Mouse (Mus musculus) lung, postnatal 4 days (tissue): ENCODE results near the gene Rbl1.
A peak's percentile ranks its signal among the peaks of the same experiment; 100 is the strongest.
"Not testable (repeated sequence)": the region's sequence is repeated elsewhere in the genome, so short reads cannot be mapped to it uniquely, and the experiment has no call there.

Experiments used
- DNase-seq, 2 experiments: peaks; one replicate each; pipeline ENCODE4 v3.0.0; 2021

Gene Rbl1

DNA sequence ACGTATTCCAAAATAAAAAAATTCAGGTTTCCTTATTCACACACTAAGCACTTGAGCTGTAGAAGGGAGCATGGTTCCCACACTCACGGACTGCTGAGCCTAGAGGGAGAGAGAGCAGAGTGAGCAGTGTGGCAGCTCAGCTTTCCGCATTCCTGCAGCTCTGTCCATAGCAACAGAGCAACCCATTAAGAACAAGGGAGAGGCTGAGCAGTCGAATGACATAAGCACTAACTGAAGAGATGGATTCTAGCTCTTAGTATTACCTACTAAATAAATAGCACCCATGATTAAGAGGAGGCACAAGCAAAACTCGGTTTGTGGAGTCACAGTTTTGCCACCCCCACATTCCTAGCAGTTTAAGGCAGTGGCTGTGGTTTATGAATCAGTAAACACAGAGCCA lies 34.2 kb downstream of the Rbl1 start:
- peak; percentile 36 to 60 for DNase-seq

DNA sequence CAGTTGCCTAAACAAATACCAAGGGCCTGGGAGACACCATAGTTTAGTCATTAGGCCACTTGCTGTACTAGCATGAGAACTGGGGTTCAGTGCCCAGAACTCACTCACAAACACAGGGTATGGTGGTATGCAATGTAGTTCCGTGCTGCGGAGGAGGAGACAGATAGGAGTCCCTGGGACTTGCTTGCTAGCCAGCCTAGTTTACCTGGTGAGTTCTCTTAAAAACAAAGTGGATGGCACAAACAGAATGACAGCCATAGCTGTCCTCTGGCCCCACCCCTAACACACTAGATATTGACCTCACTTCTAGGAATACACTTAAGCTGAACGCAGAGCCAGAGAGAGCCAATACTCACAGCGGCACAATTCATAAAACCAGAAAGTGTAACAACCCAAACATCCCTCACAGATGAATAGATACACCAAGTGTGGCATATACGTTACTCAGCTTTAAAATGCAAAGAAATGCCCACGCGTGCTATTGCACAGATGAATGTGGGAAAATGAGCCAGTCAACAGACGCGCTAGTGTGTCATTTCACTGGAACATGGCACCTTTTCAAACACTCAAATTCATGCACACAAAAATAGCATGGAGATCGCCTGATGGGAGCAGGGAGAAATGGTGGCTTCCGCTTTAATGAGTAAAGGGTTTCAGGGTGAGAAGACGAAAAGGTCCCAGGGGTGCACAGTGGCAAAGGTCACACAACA lies 37.8 kb downstream of the Rbl1 start:
- DNase-seq, result no peak

DNA sequence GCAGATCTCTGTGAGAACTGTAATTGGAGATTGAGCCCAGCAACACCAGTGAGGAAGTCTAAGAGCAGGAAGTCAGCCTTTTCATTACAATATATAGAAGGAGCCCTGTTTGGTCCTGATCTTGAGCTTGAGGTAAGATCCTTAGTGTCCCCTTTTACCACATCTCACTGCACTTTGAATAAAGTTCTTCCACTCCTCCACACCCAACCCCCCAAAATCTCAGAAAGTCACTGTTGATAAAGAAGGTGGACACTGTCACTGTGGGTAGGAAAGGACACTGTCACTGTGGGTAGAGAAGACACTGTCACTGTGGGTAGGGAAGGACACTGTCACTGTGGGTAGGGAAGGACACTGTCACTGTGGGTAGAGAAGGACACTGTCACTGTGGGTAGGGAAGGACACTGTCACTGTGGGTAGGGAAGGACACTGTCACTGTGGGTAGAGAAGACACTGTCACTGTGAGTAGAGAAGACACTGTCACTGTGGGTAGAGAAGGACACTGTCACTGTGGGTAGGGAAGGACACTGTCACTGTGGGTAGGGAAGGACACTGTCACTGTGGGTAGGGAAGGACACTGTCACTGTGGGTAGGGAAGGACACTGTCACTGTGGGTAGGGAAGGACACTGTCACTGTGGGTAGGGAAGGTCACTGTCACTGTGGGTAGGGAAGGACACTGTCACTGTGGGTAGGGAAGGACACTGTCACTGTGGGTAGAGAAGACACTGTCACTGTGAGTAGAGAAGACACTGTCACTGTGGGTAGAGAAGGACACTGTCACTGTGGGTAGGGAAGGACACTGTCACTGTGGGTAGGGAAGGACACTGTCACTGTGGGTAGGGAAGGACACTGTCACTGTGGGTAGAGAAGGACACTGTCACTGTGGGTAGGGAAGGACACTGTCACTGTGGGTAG lies 38.8 kb downstream of the Rbl1 start:
- DNase-seq, result not testable (repeated sequence)

GRCm38 (mm10) chr2:157164101-157164500 lies 40.2 kb downstream of the Rbl1 start:
- no peak for DNase-seq

DNA sequence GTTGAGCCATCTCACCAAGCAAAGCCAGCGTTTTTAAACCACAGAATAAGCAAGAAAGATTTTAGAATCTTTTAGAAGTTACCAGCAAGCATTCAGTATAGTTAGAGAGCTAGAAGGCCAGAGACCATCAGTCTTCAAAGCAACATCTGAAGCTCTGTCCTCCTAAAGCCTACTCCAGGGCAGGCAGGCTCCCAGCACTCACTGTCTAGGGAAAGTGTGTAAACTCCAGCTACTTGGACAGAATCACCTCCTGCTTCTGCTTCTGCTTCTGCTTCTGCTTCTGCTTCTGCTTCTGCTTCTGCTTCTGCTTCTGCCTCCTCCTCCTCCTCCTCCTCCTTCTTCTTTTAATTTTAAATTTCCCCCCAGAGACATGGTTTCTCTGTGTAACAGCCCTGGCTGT lies 48.3 kb downstream of the Rbl1 start:
- DNase-seq, result no peak

DNA sequence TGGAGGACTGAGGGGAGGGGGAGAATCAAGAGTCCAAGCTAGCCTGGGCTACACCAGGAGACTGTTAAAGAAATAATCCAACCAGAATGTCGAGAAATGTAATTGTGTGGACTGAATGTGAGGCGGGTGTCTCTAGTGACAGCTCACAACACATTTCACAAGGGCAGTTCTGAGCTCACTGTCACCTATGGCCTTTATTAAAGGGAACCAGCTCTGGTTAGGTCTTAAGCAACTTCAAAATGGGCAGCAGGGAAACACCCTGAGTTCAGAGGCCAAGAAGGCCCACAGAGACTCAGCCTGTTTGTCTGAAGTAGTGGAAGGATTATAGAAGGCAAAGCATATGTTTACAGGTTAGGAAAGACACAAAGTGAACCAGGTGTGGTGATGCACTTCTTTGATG lies 51.1 kb downstream of the Rbl1 start:
- DNase-seq, result no peak

DNA sequence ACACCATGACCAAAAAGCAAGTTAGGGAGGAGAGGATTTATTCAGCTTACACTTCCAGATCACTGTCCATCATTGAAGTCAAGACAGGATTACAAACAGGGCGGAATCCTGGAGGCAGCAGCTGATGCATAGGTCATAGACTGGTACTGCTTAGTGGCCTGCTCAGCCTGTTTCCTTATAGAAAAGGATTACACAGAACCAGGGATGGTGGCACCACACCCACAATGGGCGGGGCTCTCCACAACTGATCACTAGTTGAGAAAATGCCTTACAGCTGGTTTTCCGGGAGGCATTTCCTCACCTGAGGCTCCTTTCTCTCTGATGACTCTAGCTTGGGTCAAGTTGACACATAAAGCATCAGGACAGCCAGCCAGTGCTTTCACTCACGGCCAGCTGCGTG lies 55.9 kb downstream of the Rbl1 start:
- no peak for DNase-seq

GRCm38 (mm10) chr2:157147397-157148020 lies 56.8 kb downstream of the Rbl1 start:
- no peak for DNase-seq

GRCm38 (mm10) chr2:157145173-157145572 lies 59.2 kb downstream of the Rbl1 start:
- DNase-seq, result peak in 1 of 2 experiments; percentile 25

DNA sequence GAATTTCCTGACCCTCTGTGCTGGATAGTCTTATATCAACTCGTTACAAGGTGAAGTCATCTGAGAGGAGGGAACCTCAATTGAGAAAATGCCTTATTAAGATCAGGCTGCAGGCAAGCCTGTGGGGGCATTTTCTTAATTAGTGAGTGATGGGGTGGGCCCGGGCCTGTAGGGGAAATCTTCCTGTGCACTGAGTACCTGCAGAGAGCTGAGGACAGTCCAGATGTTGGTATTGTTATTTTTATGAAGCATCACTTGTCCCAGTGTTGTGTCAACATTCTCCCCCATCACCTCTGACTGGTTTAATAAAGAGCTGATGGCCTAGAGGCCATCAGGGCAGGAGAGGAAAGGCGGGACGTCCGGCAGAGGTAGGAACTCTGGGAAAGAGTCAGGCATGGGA lies 60.2 kb downstream of the Rbl1 start:
- no peak for DNase-seq

DNA sequence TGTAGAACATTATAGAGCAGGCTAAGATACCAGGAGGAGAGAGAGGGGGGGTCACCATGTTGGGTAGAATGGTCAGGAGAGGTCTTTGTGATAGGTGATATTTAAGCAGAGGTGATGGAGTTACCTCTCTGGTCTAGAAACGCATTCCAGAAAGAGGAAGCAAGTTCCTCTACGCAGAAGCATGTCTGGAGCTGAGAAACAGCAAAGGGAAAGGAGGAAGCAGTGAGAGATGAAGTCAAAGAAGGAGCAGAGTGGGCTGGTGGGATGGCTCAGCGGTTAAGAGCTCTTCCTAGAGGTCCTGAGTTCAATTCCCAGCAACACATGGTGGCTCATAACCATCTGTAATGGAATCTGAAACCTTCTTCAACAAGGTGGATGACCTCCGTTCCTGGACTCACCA lies 62.4 kb downstream of the Rbl1 start:
- no peak for DNase-seq

DNA sequence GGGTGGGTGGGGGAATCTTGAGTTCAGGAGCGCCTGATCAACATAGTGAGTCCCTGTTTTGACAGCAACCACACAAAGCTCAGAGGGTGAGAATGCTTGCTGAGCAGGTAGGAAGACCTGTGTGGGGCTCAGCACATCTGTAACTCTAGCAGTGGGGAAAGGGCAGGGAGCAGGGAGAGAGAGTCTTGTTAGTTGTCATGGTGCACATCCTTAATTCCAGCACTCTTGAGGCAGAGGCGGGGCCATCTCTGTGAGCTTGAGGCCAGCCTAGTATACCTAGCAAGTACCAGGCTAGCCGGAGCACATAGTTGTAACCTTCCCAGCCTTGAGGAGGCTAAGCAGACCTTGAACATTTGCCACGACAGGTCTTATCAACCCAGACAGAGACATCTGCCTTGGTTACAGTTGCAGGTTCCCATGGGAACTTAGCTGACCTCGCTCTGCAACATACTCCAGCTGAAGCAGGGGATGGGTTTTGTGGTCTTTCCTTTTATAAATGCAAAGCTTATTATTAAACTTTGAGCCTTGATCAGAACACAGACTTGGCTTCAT lies 65.0 kb downstream of the Rbl1 start:
- DNase-seq, result no peak

GRCm38 (mm10) chr2:157138808-157139207 lies 65.5 kb downstream of the Rbl1 start:
- no peak for DNase-seq

- DNase-seq, result no peak
Measured at GRCm38 (mm10) chr2:157137959-157138731, 66.2 kb downstream of the Rbl1 start.

DNA sequence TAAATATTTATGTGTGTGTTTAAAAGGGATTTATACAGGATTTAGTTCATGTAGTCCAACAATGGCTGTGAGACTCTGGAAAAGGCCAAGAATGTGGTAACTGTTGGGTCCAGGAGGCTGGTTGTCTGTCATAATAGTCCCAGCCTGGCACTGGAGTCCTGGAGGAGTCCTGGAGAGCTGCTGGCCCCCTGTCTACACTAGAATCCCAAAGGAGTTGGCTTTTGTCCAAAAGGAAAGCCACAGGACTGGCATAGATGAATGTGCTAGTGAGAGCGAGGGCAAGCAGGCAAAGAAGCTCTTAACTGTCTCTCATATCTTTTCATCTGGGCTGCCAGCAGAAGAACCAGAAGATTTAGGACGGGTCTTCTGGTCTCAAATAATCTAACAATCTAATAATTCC lies 67.7 kb downstream of the Rbl1 start:
- peak in 1 of 2 experiments; percentile 46 for DNase-seq

DNA sequence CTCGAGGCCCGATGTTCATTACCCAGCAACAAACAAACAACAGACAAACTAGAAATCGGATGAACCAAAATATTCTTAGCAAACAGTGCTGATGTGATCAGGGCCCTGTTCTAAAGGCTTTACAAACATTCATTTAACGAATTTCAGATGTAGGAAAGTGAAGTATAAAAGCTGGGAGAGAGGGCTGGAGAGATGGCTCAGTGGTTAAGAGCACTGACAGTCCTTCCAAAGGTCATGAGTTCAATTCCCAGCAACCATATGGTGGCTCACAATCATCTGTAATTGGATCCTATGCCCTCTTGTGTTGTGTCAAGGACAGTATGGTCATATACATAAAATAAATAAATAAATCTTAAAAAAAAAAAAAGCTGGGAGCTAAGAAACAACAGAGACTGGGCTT lies 68.2 kb downstream of the Rbl1 start:
- DNase-seq, result no peak

GRCm38 (mm10) chr2:157135529-157136120 lies 68.7 kb downstream of the Rbl1 start:
- DNase-seq, result no peak

- peak; percentile 97 to 98 for DNase-seq
Measured at GRCm38 (mm10) chr2:157135014-157135413, 69.3 kb downstream of the Rbl1 start, which contains the start of gene Samhd1. Gene Samhd1, minus strand, starts transcription at chr2:157135265.

GRCm38 (mm10) chr2:157134479-157134931 lies 69.8 kb downstream of the Rbl1 start:
- DNase-seq, result peak in 1 of 2 experiments; percentile 59

DNA sequence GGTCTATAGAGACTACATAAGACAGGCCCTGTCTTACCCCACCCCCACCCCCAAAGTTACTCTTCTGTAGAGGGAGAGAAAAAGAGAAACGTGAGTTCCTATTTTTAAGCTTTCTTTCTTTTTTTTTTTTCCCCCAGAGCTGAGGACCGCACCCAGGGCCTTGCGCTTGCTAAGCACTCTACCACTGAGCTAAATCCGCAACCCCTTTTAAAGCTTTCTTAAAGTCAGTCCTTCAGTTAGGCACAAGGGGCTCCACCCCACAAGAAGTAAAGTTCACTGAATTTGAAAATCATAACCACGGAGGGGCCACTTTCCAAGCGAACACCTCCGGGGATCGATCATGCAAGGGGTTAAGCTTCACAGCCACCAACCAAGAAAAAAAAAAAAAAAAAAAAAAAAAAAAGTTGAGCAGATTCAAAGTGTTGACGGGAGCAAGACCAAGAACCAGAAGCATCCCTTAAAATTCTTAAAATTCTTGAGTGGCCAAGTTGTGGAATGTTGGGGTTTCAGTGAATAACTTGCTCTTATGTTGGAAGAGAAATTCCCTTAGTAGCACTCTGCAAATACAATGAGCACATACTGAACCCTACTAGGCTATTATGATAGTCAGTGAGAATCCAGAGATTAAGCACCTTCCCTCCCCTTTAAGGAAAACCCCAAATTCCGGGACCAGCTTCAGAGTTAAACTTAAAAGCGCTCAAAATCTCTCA lies 70.4 kb downstream of the Rbl1 start:
- no peak for DNase-seq
